Mouse (Mus musculus): Measurements from ENCODE around the gene Utrn. TPM values are rescaled to one million over a fixed set of nuclear protein-coding genes. Genes with fewer than 3 reads are reported as not detected.

Gene Utrn
- polyA plus RNA-seq, 2 experiments from 2014 or later: 414 to 617 TPM

DNA sequence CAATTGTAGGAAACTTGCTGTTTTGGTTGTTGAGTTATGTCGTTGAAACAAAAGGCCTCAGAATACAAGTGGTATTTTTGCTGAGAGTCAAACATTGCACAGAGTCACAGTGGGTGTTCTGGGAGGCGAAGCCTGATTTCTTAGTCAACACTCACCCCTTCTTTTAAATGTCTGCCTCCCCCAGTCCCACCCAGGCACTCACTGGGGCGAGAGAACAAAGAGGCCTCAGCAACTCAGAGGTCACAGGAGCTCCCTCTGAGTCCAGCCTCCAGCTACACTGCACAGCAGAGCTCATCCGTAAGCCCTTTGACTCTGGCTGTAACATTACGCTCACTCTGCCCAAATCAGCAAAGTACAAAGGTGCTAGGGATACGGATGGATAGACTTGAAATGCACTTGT is 77.1 kb downstream of the Utrn start:
- no peak for ATAC-seq

GRCm38 (mm10) chr10:12790881-12791280 is 78.3 kb downstream of the Utrn start:
- no peak for ATAC-seq

DNA sequence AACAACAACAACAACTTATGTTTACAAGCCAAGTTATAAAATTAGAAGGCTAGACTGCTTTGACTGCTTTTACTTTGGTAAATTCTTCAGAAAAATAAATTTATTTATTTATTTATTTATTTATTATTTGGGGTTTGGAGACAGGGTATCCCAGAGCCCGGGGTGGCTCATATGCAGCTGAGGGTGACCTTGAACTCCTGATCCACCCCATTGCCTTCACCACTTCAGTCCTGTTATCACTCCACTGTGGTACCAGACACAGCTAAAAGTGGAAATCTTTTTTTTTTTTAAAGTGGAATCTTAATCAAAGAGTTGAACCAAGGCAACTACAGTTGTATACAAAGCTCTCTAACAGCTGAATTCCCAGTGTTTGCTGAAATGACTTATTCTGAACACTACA is 80.6 kb downstream of the Utrn start:
- no peak for ATAC-seq

DNA sequence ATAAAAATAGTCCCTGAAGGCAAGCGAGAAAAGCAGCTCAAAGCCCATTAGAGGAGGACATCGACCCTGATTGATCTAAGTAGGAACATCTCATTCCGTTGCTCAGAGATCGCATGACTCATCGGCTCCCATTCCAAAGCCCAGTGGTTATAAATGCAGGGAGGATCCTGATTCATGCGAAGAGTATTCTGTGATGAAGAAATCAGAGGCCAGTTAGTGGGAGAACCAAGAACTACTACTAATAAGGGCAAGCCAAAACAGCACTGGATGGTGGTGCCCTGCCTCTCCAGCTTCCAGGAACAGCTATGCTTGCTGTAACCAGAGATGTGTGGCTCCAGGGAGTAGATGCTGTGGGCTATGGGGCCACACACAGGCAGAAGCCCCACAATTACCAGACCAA is 81.2 kb downstream of the Utrn start:
- no peak for ATAC-seq

DNA sequence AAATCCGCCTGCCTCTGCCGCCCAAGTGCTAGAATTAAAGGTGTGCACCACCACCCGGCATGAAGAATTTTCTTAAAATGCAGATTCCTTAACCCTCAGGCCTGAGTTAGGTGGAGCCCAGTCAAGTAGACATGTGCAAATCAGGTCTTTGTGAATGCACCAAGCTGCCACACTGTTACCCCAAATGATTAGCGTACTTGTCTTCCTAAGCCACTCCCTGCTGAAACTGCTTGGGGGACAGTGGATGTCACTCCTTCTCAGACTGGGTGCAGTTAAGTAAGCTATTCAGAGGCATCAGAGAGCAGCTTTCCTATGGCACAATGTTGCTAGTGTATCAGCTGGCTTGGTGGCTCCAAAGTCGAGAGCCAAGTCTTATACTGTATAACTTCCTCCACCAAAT is 83.9 kb downstream of the Utrn start:
- no peak for ATAC-seq

DNA sequence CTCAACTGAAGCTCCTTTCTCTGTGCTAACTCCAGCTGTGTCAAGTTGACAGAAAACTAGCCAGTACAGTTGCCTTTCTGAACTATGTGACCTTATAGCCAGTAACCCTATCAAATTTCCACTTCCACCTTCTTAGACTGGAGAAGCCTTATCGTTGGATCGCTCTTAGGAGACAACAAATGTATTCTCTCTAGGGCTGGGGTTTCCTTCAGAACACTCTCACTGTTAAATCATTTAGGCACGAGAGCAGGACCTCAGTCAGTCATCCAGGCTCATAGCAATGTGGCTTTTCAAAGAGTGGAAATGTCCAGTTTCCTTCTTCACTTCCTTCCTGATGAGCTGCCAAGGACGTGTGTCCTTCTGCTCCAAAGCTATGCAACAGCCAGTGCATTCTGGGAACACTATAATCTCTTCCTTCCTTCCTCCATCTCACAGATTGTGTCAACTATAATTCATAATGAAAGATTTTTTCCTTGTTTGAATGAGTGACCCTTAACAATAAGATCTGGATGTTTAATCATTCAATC is 87.7 kb downstream of the Utrn start:
- ATAC-seq: no peak

DNA sequence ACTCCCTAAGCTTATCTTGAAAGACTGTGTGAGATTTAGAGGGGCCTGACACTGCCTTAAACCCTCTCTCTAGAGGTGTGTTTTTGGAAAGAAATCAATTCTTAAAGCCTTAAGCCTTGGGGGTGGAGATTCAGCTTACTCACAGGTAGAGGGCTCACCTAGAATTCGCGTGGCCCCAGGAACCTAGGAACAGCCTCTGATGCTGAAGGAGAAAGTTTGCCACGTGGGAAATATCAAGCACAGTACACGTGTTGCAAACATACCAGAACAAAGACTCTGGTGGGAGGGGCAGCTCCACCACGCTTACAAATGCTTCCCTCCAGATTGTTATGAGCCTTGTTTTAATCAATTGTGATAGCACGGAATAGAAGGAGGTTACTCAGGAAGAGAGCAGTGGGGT is 96.0 kb downstream of the Utrn start:
- no peak for ATAC-seq

DNA sequence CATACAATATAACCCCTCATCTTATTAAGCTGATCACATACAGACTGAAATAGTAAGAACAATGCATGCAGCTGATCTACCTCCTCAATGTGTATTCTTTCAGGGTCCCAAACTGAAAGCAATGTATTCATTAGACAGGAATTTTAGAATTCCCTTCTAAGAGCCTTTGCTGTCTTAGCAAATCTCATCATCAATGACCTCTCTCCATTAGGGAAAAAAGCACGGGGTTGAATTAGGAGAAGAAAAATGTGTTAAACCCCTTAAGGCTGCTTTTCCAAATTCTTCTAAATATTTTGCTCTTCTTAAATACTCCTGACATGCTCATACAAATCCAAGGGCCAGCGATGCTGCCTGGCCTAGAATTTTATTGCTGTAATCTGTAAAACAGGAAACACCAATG is 97.7 kb downstream of the Utrn start:
- ATAC-seq: no peak

GRCm38 (mm10) chr10:12762668-12763067 is 106.5 kb downstream of the Utrn start:
- no peak for ATAC-seq

DNA sequence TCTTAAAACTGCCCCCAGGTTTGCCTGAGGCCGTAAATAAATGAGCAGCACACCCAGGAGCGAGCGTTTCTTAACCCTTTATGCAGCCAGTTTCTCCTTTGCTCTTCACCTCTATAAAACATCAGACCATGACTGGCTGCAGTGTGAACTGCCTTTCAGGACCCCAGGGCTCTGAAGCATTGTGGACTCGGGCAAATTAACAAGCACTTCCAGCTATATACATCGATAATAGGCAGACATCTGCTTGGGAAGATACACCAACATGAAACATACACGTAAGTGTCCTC is 110.5 kb downstream of the Utrn start:
- ATAC-seq: no peak

DNA sequence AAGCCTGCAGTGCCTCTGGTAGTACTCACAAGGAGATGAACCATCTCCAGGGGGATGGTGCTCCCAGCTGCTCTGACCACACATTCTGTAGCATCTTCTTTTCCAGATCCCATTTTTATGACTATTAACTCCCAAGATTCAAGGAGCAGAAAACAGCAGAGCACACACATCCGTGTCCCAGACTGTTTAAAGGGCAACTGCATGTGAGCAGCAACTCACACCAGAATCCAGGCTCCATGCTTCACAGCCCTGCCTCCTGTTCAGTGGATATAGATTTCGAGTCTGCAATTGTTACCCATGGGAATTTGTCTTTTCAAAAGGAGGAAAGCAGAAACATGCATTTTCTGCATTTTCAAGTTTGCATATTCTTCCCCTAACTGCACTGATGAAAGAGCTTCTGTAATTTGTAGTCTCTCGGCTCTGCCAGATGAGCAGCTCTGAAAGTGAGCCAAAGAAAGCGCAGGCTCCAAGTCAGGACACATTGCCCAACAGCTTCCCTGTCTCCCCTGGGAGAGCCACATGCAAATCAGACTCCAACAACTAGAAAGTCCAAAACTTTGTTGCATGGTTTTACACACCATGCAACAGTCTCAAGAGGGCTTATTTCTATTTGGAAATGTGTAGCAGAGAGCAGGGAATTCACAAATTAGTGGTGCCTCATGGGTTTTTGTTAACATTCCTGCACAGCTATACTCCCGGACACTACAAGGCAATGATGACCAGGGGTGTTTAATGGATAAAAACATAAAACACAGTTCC is 111.0 kb downstream of the Utrn start:
- no peak for ATAC-seq

GRCm38 (mm10) chr10:12756692-12757091 is 112.5 kb downstream of the Utrn start:
- ATAC-seq: no peak

DNA sequence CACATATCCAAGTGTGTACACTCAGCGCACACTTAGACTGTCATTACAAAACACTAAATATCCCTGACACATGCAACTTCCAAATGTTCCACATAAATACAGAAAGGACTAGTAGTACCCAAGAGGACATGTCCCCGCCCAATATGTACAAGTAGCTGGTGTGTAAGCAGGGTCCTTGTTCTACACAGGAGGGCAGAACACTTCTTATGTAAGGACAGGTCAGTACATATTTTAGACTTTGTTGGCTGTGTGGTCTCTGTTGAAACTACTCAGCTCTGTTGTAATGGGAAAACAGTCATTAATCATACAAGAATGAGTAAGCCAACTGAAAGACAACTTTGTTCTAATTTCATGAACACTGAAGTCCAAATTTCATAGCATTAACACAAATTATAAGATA is 114.3 kb downstream of the Utrn start:
- no peak for ATAC-seq

- ATAC-seq: no peak
Observed at GRCm38 (mm10) chr10:12754166-12754565, 115.0 kb downstream of the Utrn start.

DNA sequence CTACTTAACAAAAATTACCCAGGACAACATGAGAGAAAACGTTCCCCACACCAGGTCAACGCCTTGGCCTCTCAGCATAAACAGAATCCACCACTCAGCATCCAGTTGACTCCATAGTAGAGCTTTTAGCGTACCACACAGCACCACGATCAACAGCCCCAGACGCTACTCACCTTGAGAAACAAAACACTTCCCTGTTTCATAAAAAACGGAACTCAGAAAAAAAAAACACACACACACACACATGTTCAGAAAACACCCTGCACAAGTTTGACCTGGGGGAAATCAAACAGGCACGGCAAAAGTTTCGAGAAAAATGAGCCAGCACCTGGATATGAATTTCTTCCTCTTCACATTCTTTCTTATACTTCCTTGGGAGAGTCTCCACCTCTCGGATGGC is 125.4 kb downstream of the Utrn start:
- no peak for ATAC-seq

GRCm38 (mm10) chr10:12739302-12739987 is 129.7 kb downstream of the Utrn start:
- ATAC-seq: no peak

GRCm38 (mm10) chr10:12737926-12738325 is 131.2 kb downstream of the Utrn start:
- no peak for ATAC-seq

GRCm38 (mm10) chr10:12736861-12737835 is 132.0 kb downstream of the Utrn start:
- ATAC-seq: no peak

- no peak for ATAC-seq
Observed at GRCm38 (mm10) chr10:12735695-12736094, 133.5 kb downstream of the Utrn start.

DNA sequence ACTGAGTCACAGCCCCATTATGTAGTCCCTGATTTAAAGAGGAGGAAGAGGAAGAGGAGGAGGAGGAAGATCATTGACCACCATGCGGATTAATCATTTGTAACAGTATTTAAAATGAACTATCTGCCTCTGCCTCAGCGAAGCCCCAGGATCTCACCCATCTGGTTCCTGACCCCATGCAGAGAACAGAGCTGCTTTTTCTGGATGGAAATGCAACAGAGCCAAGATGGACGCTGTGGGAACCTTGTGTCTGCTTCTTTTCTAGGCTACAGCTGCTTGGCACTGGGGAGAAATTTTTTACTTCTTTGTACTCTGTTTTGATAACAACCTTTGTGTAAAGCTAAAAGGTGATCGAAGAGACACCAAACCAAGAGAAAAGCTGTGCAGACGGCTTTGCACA is 137.7 kb downstream of the Utrn start:
- ATAC-seq: no peak

DNA sequence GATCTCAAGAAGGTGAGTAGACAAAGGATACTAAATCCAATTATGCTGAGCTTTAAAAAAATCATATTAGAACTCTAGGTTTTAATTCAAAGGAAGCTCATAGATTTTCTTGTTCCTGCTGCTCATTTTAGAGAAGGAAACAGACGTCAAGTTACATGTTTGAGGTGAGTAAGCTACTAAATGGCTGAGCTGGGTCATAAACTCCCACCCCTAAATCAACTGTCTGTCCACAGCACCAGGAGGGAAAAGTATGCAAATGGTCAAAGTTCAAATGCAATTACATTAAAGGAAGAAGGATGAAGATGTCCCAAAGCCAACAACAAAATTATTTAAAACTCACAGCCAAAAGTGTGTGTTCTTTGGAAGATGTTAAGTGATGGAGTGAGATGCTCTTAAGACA is 139.5 kb downstream of the Utrn start:
- ATAC-seq: no peak

GRCm38 (mm10) chr10:12729033-12729432 is 140.1 kb downstream of the Utrn start:
- no peak for ATAC-seq

DNA sequence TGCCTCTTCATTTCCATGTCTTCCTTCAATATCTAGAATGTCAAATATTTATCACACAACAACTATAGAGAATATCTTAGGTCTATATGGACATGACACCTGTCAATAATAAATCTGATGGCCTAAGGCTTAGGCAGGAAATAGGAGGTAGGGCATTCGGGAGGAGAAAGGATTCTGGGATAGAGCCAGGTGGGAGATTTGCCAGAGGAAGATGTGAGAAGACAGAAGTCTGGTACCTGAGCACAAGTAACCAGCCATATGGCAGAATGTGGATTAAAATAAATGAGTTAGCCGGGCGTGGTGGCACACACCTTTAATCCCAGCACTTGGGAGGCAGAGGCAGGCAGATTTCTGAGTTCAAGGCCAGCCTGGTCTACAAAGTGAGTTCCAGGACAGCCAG is 141.3 kb downstream of the Utrn start:
- ATAC-seq: no peak
